Mouse (Mus musculus) liver, postnatal 0 days (tissue): ENCODE results near the gene Prrc2c. TPM values are rescaled to one million over a fixed set of nuclear protein-coding genes. Genes with fewer than 3 reads are reported as not detected.
A peak's percentile ranks its signal among the peaks of the same experiment; 100 is the strongest.
"Not testable (repeated sequence)": the region's sequence is repeated elsewhere in the genome, so short reads cannot be mapped to it uniquely, and the experiment has no call there.

Experiments
- ATAC-seq: fragments of 200-750 bp; cut with Nextera tagmentation; 2 replicates; pipeline ENCODE4 v1.8.0; 2017; ENCODE audit warnings: mild to moderate bottlenecking, moderate library complexity
- DNase-seq: peaks from one replicate; pipeline ENCODE4 v3.0.0-alpha.2; 2016
- H3K27ac ChIP-seq: fragments of 300-500 bp; sonication (generic); 2 replicates; pipeline ENCODE4 v1.5.1; 2014; ENCODE audit warnings: antibody characterized with exemption, moderate library complexity, mild to moderate bottlenecking, low read depth
- H3K27me3 ChIP-seq: fragments of 300-500 bp; sonication (generic); 2 replicates; pipeline ENCODE4 v1.6.1; 2014; ENCODE audit warnings: low read length, control low read depth, mixed read lengths; ENCODE audit not compliant: insufficient read depth
- H3K36me3 ChIP-seq: fragments of 300-500 bp; sonication (generic); replicated peaks from 2 replicates; pipeline ENCODE4 v1.6.1; 2014; ENCODE audit warnings: mild to moderate bottlenecking, control low read depth, low read length, moderate library complexity, mixed read lengths; ENCODE audit not compliant: insufficient read depth
- H3K4me1 ChIP-seq: fragments of 300-500 bp; sonication (generic); 2 replicates; pipeline ENCODE4 v1.6.1; 2014; ENCODE audit warnings: antibody characterized with exemption, mild to moderate bottlenecking, control low read depth; ENCODE audit not compliant: insufficient read depth
- H3K4me2 ChIP-seq: fragments of 300-500 bp; sonication (generic); 2 replicates; pipeline ENCODE4 v1.6.1; 2014; ENCODE audit warnings: low read depth, mild to moderate bottlenecking, low read length, moderate library complexity, mixed read lengths
- H3K4me3 ChIP-seq: fragments of 300-500 bp; sonication (generic); 2 replicates; pipeline ENCODE4 v1.5.1; 2014; ENCODE audit warnings: low read depth, low read length
- H3K9ac ChIP-seq: fragments of 300-500 bp; sonication (generic); replicated peaks from 2 replicates; pipeline ENCODE4 v1.6.1; 2014; ENCODE audit warnings: mild to moderate bottlenecking, moderate library complexity
- H3K9me3 ChIP-seq: fragments of 300-500 bp; sonication (generic); 2 replicates; pipeline ENCODE4 v1.6.1; 2016; ENCODE audit warnings: mild to moderate bottlenecking, control low read depth, low read length, mixed read lengths
- CTCF ChIP-seq: sonication (generic); IDR thresholded peaks from 2 replicates; pipeline ENCODE4 v1.5.1; 2016; ENCODE audit warnings: antibody characterized with exemption, low read depth
- EP300 ChIP-seq: IDR thresholded peaks from 2 replicates; pipeline ENCODE4 v1.6.1; 2016; ENCODE audit warnings: antibody characterized with exemption, low read depth, mild to moderate bottlenecking
- WGBS: fragments of 180-500 bp; shearing (Covaris S2); extraction: QIAGEN DNeasy Blood & Tissue Kit; methylation state at CpG from one replicate; pipeline ENCODE4 v1.1.7; 2014; ENCODE audit not compliant: insufficient replicate concordance; 5-methylcytosine and 5-hydroxymethylcytosine counted together
- polyA plus RNA-seq: library from polyadenylated mRNA; unstranded; fragments of >200 nt; fragmentation: Nextera tagmentation; extraction: Ambion mirVana; gene quantifications from 2 replicates; pipeline ENCODE4 v1.2.1, GENCODE M21; 2015

The Prrc2c gene
- polyA plus RNA-seq = 29.1 and 37.3 TPM in 2 replicates

- Histone ChIP-seq H3K4me2 (peak within 1 kb of the TSS; percentile 92), H3K9me3 (no peaks in the 10 kb centered on the region), H3K27me3 (no peaks in the 10 kb centered on the region), H3K4me3 (peak within 1 kb of the TSS; percentile 80), H3K36me3 (no peaks in the 10 kb centered on the region), H3K27ac (peak within 1 kb of the TSS; percentile 93), H3K9ac (peak within 1 kb of the TSS; percentile 92), H3K4me1 (peaks cover 29% of the 10 kb centered on the region)
- no peak for TF ChIP-seq EP300
- TF ChIP-seq CTCF = peak; percentile 79
- under 1% methylated on average over 36 of the region's 36 CpGs for WGBS
- ATAC-seq (peak; percentile 98), DNase-seq (peak; percentile 98)
Observed at GRCm38 (mm10) chr1:162740401-162740835, at the start of gene Prrc2c. Gene Prrc2c (minus strand): TSS chr1:162740556.

DNA sequence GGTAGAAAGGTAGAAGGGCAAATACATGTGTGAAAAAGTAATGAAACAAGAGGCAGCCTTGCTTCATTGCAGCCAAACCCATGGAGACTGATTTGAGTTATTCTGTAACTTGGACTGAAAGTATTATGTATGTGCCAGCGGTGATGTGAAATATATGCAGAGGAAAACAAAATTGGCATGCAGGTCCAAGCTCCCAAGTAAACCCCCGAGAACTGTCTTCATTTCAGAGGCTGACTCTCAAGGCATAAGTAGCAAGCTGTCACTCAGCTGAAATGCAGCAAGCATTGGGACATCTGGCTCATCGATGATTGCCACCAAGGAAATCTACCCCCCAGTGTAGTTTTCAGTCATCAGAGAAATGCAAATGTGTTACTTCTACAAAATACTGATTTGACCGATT lies 44.9 kb upstream of the Prrc2c start:
- Histone ChIP-seq H3K36me3 (no peaks in the 10 kb centered on the region), H3K4me2 (no peak overlapping the region), H3K27me3 (no peaks in the 10 kb centered on the region), H3K4me3 (no peak overlapping the region), H3K4me1 (no peaks in the 10 kb centered on the region), H3K27ac (no peak overlapping the region), H3K9ac (no peak overlapping the region), H3K9me3 (no peaks in the 10 kb centered on the region)
- TF ChIP-seq EP300 (no peak), CTCF (no peak)
- DNase-seq (no peak), ATAC-seq (no peak)
- 72% methylated on average over 4 of the region's 4 CpGs for whole genome bisulfite sequencing

- 80% methylated on average over 7 of the region's 7 CpGs for WGBS
- no peak for DNase-seq
- Histone ChIP-seq H3K4me1 (no peaks in the 10 kb centered on the region), H3K4me3 (no peak overlapping the region), H3K36me3 (no peaks in the 10 kb centered on the region), H3K9me3 (no peaks in the 10 kb centered on the region), H3K27ac (no peak overlapping the region), H3K9ac (no peak overlapping the region), H3K4me2 (no peak overlapping the region), H3K27me3 (no peaks in the 10 kb centered on the region)
- ATAC-seq = no peak
- no peak for TF ChIP-seq EP300
- no peak for TF ChIP-seq CTCF
Observed at GRCm38 (mm10) chr1:162783669-162784248, 43.4 kb upstream of the Prrc2c start.

DNA sequence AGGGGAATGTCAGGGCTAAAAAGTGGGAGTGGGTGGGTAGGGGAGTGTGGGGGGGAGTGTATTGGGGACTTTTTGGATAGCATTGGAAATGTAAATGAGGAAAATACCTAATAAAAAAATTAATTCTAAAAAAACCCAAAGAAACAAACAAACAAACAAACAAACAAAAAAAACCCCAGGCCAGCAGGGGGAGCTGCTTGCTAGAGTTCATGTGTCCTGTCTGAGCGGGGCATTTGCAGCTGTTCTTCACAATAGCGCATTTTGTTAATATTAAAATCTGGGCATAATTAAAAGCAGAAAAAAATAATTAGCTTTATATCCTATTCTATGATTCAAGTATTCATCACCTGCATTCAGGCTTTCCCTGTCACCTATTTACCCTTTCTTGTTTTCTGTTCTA lies 40.7 kb upstream of the Prrc2c start:
- H3K4me1 ChIP-seq, H3K9me3 ChIP-seq, H3K27me3 ChIP-seq, H3K27ac ChIP-seq, H3K4me2 ChIP-seq, H3K36me3 ChIP-seq, ATAC-seq, DNase-seq, H3K4me3 ChIP-seq, H3K9ac ChIP-seq: not testable (repeated sequence)
- 89% methylated on average over 2 of the region's 2 CpGs for WGBS

DNA sequence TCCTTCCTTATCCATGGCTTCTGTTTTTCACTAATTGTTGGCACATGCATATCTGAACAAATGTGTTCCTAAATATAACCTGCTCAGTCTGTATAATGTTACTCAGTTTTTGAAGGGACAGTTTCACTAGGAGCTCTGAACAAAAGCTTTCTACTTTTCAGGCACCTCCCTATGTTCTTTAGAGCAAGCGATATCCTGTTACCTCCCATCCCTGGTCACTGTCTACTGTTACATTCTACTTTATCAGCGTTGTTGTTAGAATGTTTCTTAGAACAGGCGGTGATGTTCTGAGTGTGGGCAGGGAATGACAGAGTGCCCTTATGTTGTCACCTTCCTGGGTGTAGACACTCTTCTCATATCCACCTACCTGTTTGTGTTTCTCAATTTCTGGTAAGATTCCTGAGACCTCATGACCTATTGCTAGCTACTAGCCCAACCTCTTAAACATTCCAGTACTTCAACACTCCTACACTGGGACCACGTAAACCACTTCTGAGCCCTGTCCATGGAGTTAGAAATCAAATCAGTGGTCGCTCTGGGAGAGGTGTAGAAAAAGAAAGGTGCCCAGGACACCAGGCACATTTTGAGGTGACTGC lies 37.7 kb upstream of the Prrc2c start:
- Histone ChIP-seq H3K4me2 (no peak overlapping the region), H3K9me3 (no peaks in the 10 kb centered on the region), H3K4me1 (no peaks in the 10 kb centered on the region), H3K9ac (no peak overlapping the region), H3K36me3 (no peaks in the 10 kb centered on the region), H3K27ac (no peak overlapping the region), H3K4me3 (no peak overlapping the region), H3K27me3 (no peaks in the 10 kb centered on the region)
- ATAC-seq (no peak), DNase-seq (no peak)
- WGBS = 75% methylated on average over 5 of the region's 5 CpGs
- TF ChIP-seq CTCF (no peak), EP300 (no peak)

DNA sequence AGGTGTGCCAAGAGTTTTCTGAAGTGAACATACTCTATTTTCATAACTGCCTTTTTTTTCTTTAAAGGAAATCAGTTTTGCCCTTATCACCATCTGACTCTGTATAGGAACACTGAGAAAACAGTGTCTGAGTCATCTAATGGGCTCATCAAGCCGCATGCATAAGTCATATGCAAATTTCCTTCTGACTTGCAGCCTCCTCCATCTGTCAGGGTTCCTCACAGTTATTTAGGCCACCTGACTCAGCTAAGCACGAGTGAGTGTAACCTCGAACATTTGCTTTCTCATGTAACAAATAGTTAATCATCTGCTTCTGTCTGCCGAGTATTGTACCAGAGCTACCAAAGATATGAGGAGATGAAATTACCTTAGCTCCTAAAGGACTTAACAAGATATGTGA lies 33.3 kb upstream of the Prrc2c start:
- H3K27ac ChIP-seq = no peak overlapping the region
- H3K27me3 ChIP-seq = no peaks in the 10 kb centered on the region
- H3K4me3 ChIP-seq = no peak overlapping the region
- no peak for ATAC-seq
- no peak for DNase-seq
- WGBS = 70% methylated on average over 4 of the region's 4 CpGs
- H3K36me3 ChIP-seq = no peaks in the 10 kb centered on the region
- TF ChIP-seq CTCF = no peak
- TF ChIP-seq EP300 = no peak
- H3K4me2 ChIP-seq = no peak overlapping the region
- H3K9ac ChIP-seq = no peak overlapping the region
- no peaks in the 10 kb centered on the region for H3K4me1 ChIP-seq
- no peaks in the 10 kb centered on the region for H3K9me3 ChIP-seq
